In the genomic region with DNA sequence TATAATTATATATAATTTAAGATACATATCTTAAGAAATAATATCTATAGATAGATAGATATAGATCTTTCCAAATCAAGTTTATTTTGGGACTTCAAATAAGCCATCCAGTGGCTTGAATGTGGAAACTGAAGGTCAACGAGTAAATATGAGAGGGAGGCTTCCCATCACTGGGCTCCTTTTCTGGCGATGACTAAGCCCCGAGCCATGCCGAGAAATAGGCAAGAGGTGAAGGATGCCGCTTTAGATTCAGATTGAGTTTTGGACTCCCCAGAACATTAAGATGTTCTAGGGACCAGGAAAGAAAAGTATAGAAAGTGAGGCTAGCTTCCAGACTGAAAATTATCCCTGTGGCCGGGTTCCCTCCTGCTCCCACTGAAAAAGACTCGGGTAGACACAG, we compare ENCODE assay signal across 14 mouse cellular contexts. TPM values are rescaled to one million over a fixed set of nuclear protein-coding genes. Genes with fewer than 3 reads are reported as not detected.
"Had no signal": no experiment of that assay in that cellular context is flagged by ENCODE, and none has a peak within 500 bp of the region (broad histone marks: within the 10 kb centered on the region; RNA-seq: fewer than 3 reads in every experiment).

No protein-coding gene starts in this region.

- DNase-seq: kidney, adult 2 months; kidney, postnatal 36 days; layer of hippocampus, postnatal 36 days; liver, embryonic 13.5 days; lung, adult 2 months; lung, postnatal 14 days; lung, postnatal 4 days; thymus, adult 18-20 months; thymus, postnatal 36 days had no signal

- H3K27ac ChIP-seq: kidney, postnatal 0 days; left cerebral cortex, adult 2 months; liver, embryonic 13.5 days; midbrain, embryonic 12.5 days had no signal

- H3K4me3 ChIP-seq: left cerebral cortex, adult 2 months; liver, embryonic 13.5 days; midbrain, embryonic 12.5 days had no signal

RNA-seq across cellular contexts. Expression of a gene that starts 4.4 kb away (rescaled TPM):
- total RNA-seq: megakaryocyte progenitor cell, adult 5-6 weeks; megakaryocyte-erythroid progenitor cell, adult 5-6 weeks had no signal
